Mouse (Mus musculus) limb, embryonic 10.5 days (tissue): ENCODE measurements around the gene Tinf2. TPM values are rescaled to one million over a fixed set of nuclear protein-coding genes. Genes with fewer than 3 reads are reported as not detected.

Experiments used
- DNase-seq: peaks from one replicate; pipeline ENCODE4 v3.0.0-alpha.2; 2017; ENCODE audit warnings: low spot score
- H3K27ac ChIP-seq: fragments of 300-500 bp; sonication (generic); 2 replicates; pipeline ENCODE4 v1.5.1; 2016; ENCODE audit warnings: mild to moderate bottlenecking
- H3K27me3 ChIP-seq: fragments of 300-500 bp; sonication (generic); 2 replicates; pipeline ENCODE4 v1.6.1; 2016; ENCODE audit warnings: low read depth, mild to moderate bottlenecking; ENCODE audit not compliant: poor library complexity, severe bottlenecking
- H3K36me3 ChIP-seq: fragments of 300-500 bp; sonication (generic); 2 replicates; pipeline ENCODE4 v1.6.1; 2016; ENCODE audit warnings: mild to moderate bottlenecking, moderate library complexity
- H3K4me1 ChIP-seq: fragments of 300-500 bp; sonication (generic); 2 replicates; pipeline ENCODE4 v1.6.1; 2016
- H3K4me3 ChIP-seq: fragments of 300-500 bp; sonication (generic); 2 replicates; pipeline ENCODE4 v1.5.1; 2016; ENCODE audit warnings: mild to moderate bottlenecking, moderate library complexity
- H3K9me3 ChIP-seq: fragments of 300-500 bp; sonication (generic); replicated peaks from 2 replicates; pipeline ENCODE4 v1.6.1; 2016; ENCODE audit warnings: mild to moderate bottlenecking
- WGBS: fragments of 180-500 bp; shearing (Covaris S2); methylation state at CpG from one replicate; pipeline ENCODE4 v1.1.7; 2016; 5-methylcytosine and 5-hydroxymethylcytosine counted together
- polyA plus RNA-seq: library from polyadenylated mRNA; unstranded; fragments of >200 nt; fragmentation: Nextera tagmentation; extraction: Ambion mirVana; gene quantifications from 2 replicates; pipeline ENCODE4 v1.2.1, GENCODE M21; 2016

Gene Tinf2
- polyA plus RNA-seq, 1 experiment from 2014 or later = 77.9 TPM

DNA sequence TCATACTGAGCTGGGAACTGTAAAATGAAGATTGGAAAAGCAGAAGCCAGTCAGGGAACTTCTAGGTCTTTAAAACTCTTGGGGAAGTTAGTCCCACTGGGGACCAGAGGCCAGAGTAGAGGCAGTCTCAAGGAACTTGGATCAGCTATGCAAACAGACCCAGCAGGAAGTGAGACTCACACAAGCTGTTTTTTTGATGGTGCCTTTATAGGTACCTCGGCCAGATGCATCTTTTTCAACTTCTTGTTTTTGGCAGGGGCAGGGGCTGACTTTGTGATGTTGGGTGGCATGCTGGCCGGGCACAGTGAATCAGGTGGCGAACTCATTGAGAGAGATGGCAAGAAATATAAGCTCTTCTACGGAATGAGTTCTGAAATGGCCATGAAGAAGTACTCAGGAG, 4.0 kb downstream of the Tinf2 start:
- Histone ChIP-seq H3K27ac (no peak overlapping the region), H3K27me3 (no peaks in the 10 kb centered on the region), H3K9me3 (no peaks in the 10 kb centered on the region), H3K36me3 (peaks cover 60% of the 10 kb centered on the region), H3K4me1 (peaks cover 19% of the 10 kb centered on the region), H3K4me3 (no peak overlapping the region)
- 88% methylated on average over 4 of the region's 4 CpGs for WGBS
- no peak for DNase-seq

DNA sequence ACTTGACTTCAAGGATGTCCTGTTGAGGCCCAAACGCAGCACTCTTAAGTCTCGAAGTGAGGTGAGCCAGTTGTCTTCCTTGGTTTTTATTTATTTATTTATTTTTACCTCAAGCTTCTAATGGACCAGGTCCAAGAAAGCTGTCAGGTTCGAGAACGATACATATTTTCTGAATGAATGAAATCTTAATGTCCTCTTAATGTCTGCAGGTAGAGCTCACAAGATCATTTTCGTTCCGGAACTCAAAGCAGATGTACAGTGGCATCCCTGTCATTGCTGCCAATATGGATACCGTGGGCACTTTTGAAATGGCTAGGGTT, 8.9 kb downstream of the Tinf2 start:
- peak overlapping the region; percentile 94 for H3K27ac ChIP-seq
- H3K4me1 ChIP-seq = peaks cover 23% of the 10 kb centered on the region
- H3K27me3 ChIP-seq = no peaks in the 10 kb centered on the region
- H3K36me3 ChIP-seq = peaks cover 53% of the 10 kb centered on the region
- DNase-seq = no peak
- no peaks in the 10 kb centered on the region for H3K9me3 ChIP-seq
- WGBS = 81% methylated on average over 7 of the region's 7 CpGs
- peak overlapping the region; percentile 87 for H3K4me3 ChIP-seq

DNA sequence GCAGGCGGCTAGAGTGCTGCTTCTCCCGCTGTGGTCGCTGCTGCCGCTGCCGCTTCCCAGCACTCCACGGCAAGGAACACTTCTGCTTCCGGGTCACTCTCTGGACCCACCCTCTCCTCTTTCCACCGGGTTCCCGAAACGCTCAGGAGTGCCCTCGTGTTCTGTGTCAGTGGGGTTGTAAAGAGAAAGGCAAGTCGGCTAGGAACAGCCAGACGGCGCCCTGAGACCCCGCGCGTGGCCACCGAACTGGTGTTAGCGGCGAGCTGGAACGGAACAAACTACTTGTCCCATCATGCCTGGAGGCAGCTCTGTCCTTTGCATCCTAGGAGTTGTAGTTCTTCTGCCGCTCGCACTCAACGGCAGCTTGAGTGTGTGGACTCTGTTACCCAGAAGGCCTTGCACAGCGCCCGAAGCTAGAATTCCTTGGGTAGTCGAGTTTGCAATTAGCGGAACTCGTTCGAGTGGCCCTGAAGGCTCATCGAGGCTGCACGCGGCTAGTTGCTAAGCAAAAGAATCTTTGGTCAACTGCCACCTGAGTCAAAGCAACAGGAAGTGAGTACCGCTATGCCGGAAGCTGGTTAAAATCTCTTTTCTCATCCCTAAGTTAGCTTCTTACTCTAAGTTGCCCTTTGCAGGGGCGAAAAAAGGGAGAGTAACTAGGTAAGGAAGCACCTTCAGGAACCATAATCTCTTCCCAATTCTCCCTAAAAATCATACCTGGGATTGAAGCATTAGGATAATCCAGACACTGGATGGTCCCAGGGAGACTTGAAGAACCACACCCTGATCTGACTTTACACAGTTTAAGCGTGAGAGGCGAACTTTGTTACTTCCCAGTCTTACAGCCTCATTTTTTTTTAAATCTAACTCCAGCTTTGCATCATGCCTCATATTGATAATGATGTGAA, 9.5 kb downstream of the Tinf2 start, which contains the start of the genes Gmpr2 and Nedd8:
Gene Gmpr2 (plus strand): TSS at position 109 of the 908 bp plus-strand sequence.
Gene Nedd8 (minus strand): TSS at position 292 of the 908 bp plus-strand sequence.
- peak; percentile 89 for DNase-seq
- Histone ChIP-seq H3K4me3 (peak within 1 kb of the TSS; percentile 87), H3K9me3 (no peaks in the 10 kb centered on the region), H3K27ac (peak within 1 kb of the TSS; percentile 94), H3K27me3 (no peaks in the 10 kb centered on the region), H3K4me1 (peaks cover 23% of the 10 kb centered on the region), H3K36me3 (peaks cover 47% of the 10 kb centered on the region)
- WGBS = 1% methylated on average over 38 of the region's 38 CpGs

DNA sequence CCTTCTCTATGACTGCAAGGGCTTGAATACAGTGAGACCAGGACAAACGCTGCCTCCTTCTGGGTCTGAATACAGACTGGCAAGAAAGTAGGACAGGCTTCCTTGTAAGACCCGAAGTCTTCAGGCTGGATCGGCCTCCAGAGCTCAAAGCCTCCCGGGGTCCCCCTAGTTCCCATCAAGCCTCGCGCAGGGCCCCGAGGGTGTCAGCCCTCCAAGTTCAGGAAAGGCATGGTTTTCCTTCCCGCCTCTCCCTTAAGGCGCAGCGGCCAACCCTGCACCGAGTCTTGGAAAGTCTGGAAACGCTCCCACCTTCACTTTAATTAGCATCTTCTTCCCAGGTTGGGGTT, 10.2 kb downstream of the Tinf2 start:
- Histone ChIP-seq H3K4me3 (peak overlapping the region; percentile 87), H3K9me3 (no peaks in the 10 kb centered on the region), H3K36me3 (peaks cover 46% of the 10 kb centered on the region), H3K4me1 (peaks cover 23% of the 10 kb centered on the region), H3K27ac (peak overlapping the region; percentile 94), H3K27me3 (no peaks in the 10 kb centered on the region)
- DNase-seq = no peak
- 1% methylated on average over 12 of the region's 12 CpGs for WGBS

DNA sequence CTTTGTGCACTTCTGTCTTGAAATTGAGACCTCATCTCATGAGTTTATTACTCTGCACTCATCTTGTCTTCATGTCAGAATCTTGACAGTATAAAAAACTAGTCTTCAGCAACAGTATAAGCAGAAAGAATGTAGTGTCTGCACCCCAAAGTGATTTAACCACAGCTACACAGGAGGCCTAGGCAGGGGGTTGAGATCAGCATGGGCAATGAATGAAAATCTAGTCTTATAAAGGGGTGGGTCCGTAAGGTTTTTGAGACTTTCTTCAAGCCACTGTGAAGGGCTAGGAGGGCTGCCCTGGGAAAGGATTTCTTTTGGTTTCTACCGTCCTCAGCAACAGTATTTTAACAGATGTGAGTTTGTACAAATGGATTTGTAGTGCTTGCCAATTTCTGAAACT, 21.0 kb downstream of the Tinf2 start:
- H3K4me1 ChIP-seq = 0 out of 2 replicates have a peak, but pooled peaks cover 10% of the 10 kb centered on the region
- 0 out of 2 replicates have a peak overlapping the region, but pooled peaks have one; percentile 87 for H3K27ac ChIP-seq
- H3K36me3 ChIP-seq = peaks cover 53% of the 10 kb centered on the region
- DNase-seq = no peak
- no peaks in the 10 kb centered on the region for H3K27me3 ChIP-seq
- peak overlapping the region; percentile 77 for H3K4me3 ChIP-seq
- no peaks in the 10 kb centered on the region for H3K9me3 ChIP-seq
- WGBS = 48% methylated on average over 2 of the region's 2 CpGs

DNA sequence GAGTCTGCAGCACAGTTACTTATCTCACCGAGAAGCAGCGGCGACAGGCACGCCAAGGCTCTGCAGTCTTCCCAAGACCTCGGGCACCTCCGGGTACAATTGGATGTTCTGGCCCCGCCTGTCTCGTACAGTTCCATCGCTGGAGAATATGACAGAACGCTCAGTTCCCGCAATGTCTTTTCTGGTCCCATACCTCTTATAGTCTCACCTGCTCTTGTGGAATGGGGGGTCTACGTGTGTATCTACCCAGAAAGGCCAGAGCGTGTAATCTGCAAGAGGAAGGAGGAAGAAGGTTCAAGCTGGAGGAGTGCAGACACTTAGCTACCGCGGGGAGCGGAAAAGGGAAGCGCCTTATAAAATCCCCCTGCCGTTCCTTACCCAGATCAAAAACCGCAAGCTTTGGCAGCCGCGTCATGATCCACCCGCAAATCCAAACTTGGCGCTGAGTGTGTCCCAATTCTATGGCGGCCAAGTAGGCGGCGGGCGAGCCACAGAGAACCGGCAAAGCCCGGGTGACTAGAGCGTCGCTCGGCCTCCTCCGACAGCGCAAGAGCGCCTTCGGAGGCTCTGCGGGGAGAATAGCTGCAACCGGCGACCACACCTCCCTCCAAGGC, 21.6 kb downstream of the Tinf2 start, which contains the start of gene Mdp1:
Gene Mdp1 (minus strand): TSS at position 549 of the 614 bp plus-strand sequence.
- Histone ChIP-seq H3K4me3 (peak within 1 kb of the TSS; percentile 77), H3K27ac (peak within 1 kb of the TSS; percentile 87), H3K9me3 (no peaks in the 10 kb centered on the region), H3K4me1 (0 out of 2 replicates have a peak, but pooled peaks cover 10% of the 10 kb centered on the region), H3K27me3 (no peaks in the 10 kb centered on the region), H3K36me3 (peaks cover 50% of the 10 kb centered on the region)
- DNase-seq = peak; percentile 79
- WGBS = under 1% methylated on average over 39 of the region's 39 CpGs

DNA sequence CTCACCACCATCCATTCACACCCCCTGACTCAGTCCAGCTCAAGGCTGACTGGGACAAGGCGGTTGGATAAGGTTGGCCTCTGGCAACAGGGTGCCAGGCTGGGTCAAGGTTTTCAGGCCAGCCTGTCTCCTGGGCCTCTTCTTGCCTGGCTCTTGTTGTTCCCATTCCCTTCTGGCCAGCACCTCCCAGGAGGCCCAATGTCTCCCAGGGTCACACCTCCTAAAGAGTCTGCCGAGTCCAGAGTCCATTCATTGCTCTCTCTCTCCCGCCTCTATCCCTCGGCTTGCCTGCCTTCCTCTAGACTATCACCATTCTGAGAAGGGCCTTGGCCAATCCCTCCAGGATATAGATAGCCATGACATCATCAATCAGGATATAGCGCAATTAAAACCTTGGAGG, 23.6 kb downstream of the Tinf2 start:
- Histone ChIP-seq H3K9me3 (no peaks in the 10 kb centered on the region), H3K27ac (no peak overlapping the region), H3K4me3 (no peak overlapping the region), H3K27me3 (no peaks in the 10 kb centered on the region), H3K4me1 (0 out of 2 replicates have a peak, but pooled peaks cover 10% of the 10 kb centered on the region), H3K36me3 (peaks cover 39% of the 10 kb centered on the region)
- WGBS = 92% methylated on average over 5 of the region's 5 CpGs
- DNase-seq = no peak

DNA sequence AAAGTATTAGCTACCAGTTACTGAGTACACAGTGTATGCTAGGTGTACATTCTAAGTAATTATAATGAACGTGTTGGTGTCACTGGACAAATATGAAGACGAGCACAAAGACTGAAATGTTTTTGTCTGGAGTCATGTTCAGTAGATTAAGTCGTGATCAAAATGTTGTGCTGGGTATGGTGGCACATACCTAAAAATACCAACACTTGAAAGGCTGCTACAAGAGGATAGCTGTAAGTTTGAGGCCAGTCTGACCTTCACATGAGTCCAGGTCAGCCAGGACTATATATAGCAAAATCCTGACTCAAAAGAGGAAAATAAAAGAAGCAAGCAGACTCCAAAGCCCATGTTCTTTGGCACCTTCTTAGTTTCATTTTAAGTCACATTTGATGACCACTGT, 24.7 kb downstream of the Tinf2 start:
- no peak for DNase-seq
- Histone ChIP-seq H3K9me3 (no peaks in the 10 kb centered on the region), H3K27me3 (no peaks in the 10 kb centered on the region), H3K36me3 (peaks cover 28% of the 10 kb centered on the region), H3K27ac (no peak overlapping the region), H3K4me1 (0 out of 2 replicates have a peak, but pooled peaks cover 10% of the 10 kb centered on the region), H3K4me3 (no peak overlapping the region)
- 86% methylated on average over 3 of the region's 3 CpGs for WGBS

DNA sequence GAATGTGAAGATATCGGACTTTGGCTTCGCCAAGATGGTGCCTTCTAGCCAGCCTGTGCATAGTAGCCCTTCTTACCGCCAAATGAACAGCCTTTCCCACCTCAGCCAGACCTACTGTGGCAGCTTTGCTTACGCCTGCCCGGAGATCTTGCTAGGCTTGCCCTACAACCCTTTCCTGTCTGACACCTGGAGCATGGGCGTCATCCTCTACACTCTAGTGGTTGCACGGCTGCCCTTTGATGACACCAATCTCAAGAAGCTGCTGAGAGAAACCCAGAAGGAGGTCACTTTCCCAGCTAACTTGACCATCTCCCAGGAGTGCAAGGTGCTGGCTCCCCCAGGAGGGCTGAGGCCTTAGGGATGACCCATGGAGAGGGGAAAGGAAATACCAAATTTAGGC, 30.1 kb downstream of the Tinf2 start:
- WGBS = 85% methylated on average over 7 of the region's 7 CpGs
- H3K36me3 ChIP-seq = peaks cover 11% of the 10 kb centered on the region
- no peaks in the 10 kb centered on the region for H3K9me3 ChIP-seq
- H3K27me3 ChIP-seq = no peaks in the 10 kb centered on the region
- H3K4me3 ChIP-seq = no peak overlapping the region
- H3K4me1 ChIP-seq = no peaks in the 10 kb centered on the region
- no peak overlapping the region for H3K27ac ChIP-seq
- DNase-seq = no peak

DNA sequence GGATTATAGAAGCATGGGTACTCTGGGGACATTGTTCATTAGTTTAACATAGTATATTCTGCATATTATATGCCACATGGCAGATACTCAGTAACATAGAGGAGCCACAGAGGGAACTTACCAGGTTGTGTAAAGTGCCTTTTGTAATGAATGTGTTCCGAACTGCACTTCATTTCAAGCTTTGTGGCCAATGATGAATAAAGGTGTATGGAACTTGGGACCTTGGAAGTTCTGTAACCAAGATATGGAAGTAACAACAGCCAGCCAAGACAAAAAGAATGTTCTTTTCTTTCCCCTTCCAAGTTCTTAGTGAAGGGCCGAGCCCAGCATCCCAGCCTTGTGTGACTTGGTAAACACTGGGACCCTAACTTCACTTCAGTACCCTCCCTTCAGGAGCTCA, 31.7 kb downstream of the Tinf2 start, which contains the start of gene Tssk4:
Gene Tssk4 (plus strand): TSS at position 301 of the 400 bp plus-strand sequence.
- Histone ChIP-seq H3K36me3 (peaks cover 23% of the 10 kb centered on the region), H3K27me3 (no peaks in the 10 kb centered on the region), H3K4me1 (peaks cover 5% of the 10 kb centered on the region), H3K4me3 (no peak within 1 kb of the TSS), H3K9me3 (no peaks in the 10 kb centered on the region), H3K27ac (no peak within 1 kb of the TSS)
- 98% methylated on average over 2 of the region's 2 CpGs for WGBS
- no peak for DNase-seq

DNA sequence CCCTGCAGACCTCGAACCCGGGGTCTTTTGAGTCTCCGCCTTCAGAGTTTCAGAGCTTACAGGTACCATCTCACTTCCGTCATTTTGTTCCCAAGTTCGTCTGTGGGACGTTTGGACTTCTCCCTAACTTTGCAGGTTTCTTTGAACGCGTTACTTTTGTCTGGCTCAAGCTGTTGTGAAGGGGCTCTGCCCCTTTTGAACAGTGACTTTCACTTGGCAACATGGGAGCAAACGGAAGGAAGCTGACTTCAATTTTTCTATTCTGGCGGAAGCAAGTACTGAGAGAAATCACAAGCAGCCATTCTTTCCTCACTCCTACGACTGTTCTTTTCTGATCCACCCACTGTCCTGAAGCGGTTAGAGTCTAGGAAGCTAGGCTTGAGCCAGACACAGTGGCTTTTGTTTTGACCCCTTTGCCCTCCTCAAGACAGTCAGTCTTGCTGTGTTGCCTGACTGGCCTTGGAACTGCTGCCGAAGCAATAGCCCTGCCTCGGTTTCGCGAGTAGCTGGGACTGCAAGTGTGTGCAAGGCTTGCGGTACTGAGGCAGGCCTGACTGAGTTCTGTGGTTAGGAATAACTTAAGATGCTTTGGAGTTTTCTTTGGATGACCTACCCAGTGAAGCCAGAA, 37.2 kb downstream of the Tinf2 start:
- peaks cover 27% of the 10 kb centered on the region for H3K4me1 ChIP-seq
- peak overlapping the region; percentile 98 for H3K4me3 ChIP-seq
- DNase-seq = no peak
- H3K9me3 ChIP-seq = no peaks in the 10 kb centered on the region
- WGBS = 42% methylated on average over 17 of the region's 17 CpGs
- H3K36me3 ChIP-seq = peaks cover 49% of the 10 kb centered on the region
- H3K27me3 ChIP-seq = no peaks in the 10 kb centered on the region
- peak overlapping the region; percentile 59; the same call in 1 of the 2 replicates for H3K27ac ChIP-seq

DNA sequence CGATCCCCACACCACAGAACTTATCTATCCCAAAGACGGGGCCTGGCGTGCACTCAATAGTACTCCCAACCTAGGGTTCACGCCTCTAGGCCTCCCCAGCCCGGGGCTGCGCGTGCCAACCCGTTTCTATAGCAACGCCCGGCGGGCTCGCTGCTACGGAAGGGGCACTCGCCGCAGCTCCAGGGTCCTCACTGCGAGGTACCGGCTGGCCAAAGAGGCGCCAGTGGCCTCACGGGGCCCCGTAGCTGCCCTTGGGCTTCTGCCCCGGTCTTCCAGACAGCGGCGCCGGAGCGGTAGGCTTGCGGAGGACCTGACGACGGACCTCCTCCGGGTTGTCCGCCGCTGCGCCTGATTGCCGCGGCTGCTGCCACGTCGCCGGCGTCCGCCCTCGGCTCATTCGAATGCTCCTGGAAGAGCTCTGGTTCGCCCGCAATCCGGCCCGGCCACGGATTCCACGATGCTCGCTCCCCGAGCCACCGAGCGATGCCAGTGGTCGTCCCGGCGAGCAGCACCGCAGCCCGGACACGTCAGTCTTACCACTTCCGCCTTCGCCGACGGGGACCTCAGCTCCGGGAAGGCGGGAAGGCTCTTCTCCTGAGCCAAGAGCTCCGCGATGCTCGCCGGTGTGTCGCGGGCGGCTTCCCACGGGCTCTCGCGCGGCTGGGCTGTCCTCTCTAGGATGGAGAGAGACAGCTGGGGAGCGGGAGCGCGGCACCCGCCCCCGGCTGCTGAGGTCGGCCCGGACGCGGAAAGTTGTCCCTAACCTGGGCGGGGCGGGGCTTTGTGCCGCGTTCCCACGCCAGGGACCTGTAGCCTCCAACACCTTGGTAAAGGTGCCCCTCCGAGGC, 38.3 kb downstream of the Tinf2 start, which contains the start of gene Tm9sf1:
Gene Tm9sf1 (minus strand): TSS at position 747 of the 848 bp plus-strand sequence.
- H3K4me1 ChIP-seq = peaks cover 27% of the 10 kb centered on the region
- peaks cover 60% of the 10 kb centered on the region for H3K36me3 ChIP-seq
- peak; percentile 90 for DNase-seq
- no peaks in the 10 kb centered on the region for H3K9me3 ChIP-seq
- peak within 1 kb of the TSS; percentile 98 for H3K27ac ChIP-seq
- under 1% methylated on average over 89 of the region's 89 CpGs for WGBS
- H3K4me3 ChIP-seq = peak within 1 kb of the TSS; percentile 98
- H3K27me3 ChIP-seq = no peaks in the 10 kb centered on the region
